Mouse (Mus musculus) thymus, adult 2 months (tissue): Measurements from ENCODE around the gene Ephb2. TPM values are rescaled to one million over a fixed set of nuclear protein-coding genes. Genes with fewer than 3 reads are reported as not detected.

ENCODE experiments used
- DNase-seq: peaks from one replicate; pipeline ENCODE4 v3.0.0; 2021
- H3K27ac ChIP-seq: fragments of 200-500 bp; 2 replicates; pipeline ENCODE4 v1.5.1; 2012; ENCODE audit warnings: low read length, control low read depth; ENCODE audit not compliant: control insufficient read depth, insufficient read depth
- H3K27me3 ChIP-seq: fragments of 200-500 bp; 2 replicates; pipeline ENCODE4 v1.6.1; 2012; ENCODE audit warnings: mild to moderate bottlenecking, low read length, moderate library complexity, mixed read lengths; ENCODE audit not compliant: control insufficient read depth, insufficient read depth
- H3K36me3 ChIP-seq: fragments of 200-500 bp; 2 replicates; pipeline ENCODE4 v1.6.1; 2012; ENCODE audit warnings: mild to moderate bottlenecking, low read length, moderate library complexity; ENCODE audit not compliant: control insufficient read depth, insufficient read depth
- H3K4me1 ChIP-seq: fragments of 200-500 bp; replicated peaks from 2 replicates; pipeline ENCODE4 v1.6.1; 2012; ENCODE audit warnings: low read length; ENCODE audit not compliant: control insufficient read depth, insufficient read depth
- H3K4me3 ChIP-seq: fragments of 200-500 bp; 2 replicates; pipeline ENCODE4 v1.5.1; 2012; ENCODE audit warnings: mild to moderate bottlenecking, low read length, control low read depth, moderate library complexity; ENCODE audit not compliant: control insufficient read depth, insufficient read depth
- CTCF ChIP-seq: fragments of 200-500 bp; IDR thresholded peaks from 2 replicates; pipeline ENCODE4 v1.5.1; 2012; ENCODE audit warnings: mild to moderate bottlenecking, control low read depth, low read length, moderate library complexity, borderline replicate concordance; ENCODE audit not compliant: control insufficient read depth, poor library complexity, insufficient read depth; ENCODE audit errors: extremely low read depth
- POLR2A ChIP-seq: fragments of 200-500 bp; IDR thresholded peaks from 2 replicates; pipeline ENCODE4 v1.6.1; 2012; ENCODE audit warnings: mild to moderate bottlenecking, low read length, control low read depth, moderate library complexity; ENCODE audit not compliant: control insufficient read depth, poor library complexity, insufficient read depth; ENCODE audit errors: extremely low read depth
- WGBS: fragments of 180-500 bp; shearing (Covaris S2); methylation state at CpG from one replicate; pipeline ENCODE4 v1.1.7; 2018; 5-methylcytosine and 5-hydroxymethylcytosine counted together
- polyA plus RNA-seq: library from polyadenylated mRNA; depleted of rRNA; stranded (reverse); fragments of >200 nt; gene quantifications from 2 replicates; pipeline ENCODE4 v1.2.3, GENCODE M21; 2012

Ephb2 gene
- polyA plus RNA-seq, 1 experiment = 15.4 TPM

GRCm38 (mm10) chr4:136716561-136716972 lies 119.2 kb downstream of the Ephb2 start:
- no peak overlapping the region for H3K4me3 ChIP-seq
- no peak overlapping the region for H3K27ac ChIP-seq
- H3K4me1 ChIP-seq = peaks cover 22% of the 10 kb centered on the region
- 94% methylated on average over 7 of the region's 7 CpGs for WGBS
- H3K27me3 ChIP-seq = no peaks in the 10 kb centered on the region
- no peak for DNase-seq
- no peak for TF ChIP-seq POLR2A
- no peak for TF ChIP-seq CTCF
- H3K36me3 ChIP-seq = no peaks in the 10 kb centered on the region

GRCm38 (mm10) chr4:136714530-136714929 lies 121.3 kb downstream of the Ephb2 start:
- 86% methylated on average over 6 of the region's 6 CpGs for WGBS
- H3K36me3 ChIP-seq = no peaks in the 10 kb centered on the region
- no peaks in the 10 kb centered on the region for H3K27me3 ChIP-seq
- no peak for TF ChIP-seq POLR2A
- no peak for TF ChIP-seq CTCF
- DNase-seq = no peak
- H3K4me1 ChIP-seq = peaks cover 22% of the 10 kb centered on the region
- no peak overlapping the region for H3K4me3 ChIP-seq
- no peak overlapping the region for H3K27ac ChIP-seq

- Histone ChIP-seq H3K4me1 (peaks cover 22% of the 10 kb centered on the region), H3K4me3 (no peak overlapping the region), H3K27ac (no peak overlapping the region), H3K27me3 (no peaks in the 10 kb centered on the region), H3K36me3 (no peaks in the 10 kb centered on the region)
- WGBS = 67% methylated on average over 7 of the region's 7 CpGs
- peak; percentile 11 for DNase-seq
- TF ChIP-seq CTCF (no peak), POLR2A (no peak)
Measured at GRCm38 (mm10) chr4:136713889-136714288, 121.9 kb downstream of the Ephb2 start.

GRCm38 (mm10) chr4:136713431-136713830 lies 122.4 kb downstream of the Ephb2 start:
- H3K4me3 ChIP-seq = no peak overlapping the region
- TF ChIP-seq POLR2A (no peak), CTCF (no peak)
- DNase-seq = peak; percentile 14
- no peaks in the 10 kb centered on the region for H3K36me3 ChIP-seq
- WGBS = 70% methylated on average over 3 of the region's 3 CpGs
- H3K27me3 ChIP-seq = no peaks in the 10 kb centered on the region
- H3K27ac ChIP-seq = no peak overlapping the region; the same call in 1 of the 2 replicates
- peaks cover 22% of the 10 kb centered on the region for H3K4me1 ChIP-seq

GRCm38 (mm10) chr4:136711985-136712768 lies 123.6 kb downstream of the Ephb2 start:
- DNase-seq = peak; percentile 13
- WGBS = 10% methylated on average over 20 of the region's 20 CpGs
- no peaks in the 10 kb centered on the region for H3K36me3 ChIP-seq
- TF ChIP-seq POLR2A (no peak), CTCF (no peak)
- H3K4me3 ChIP-seq = no peak overlapping the region
- no peak overlapping the region; the same call in 1 of the 2 replicates for H3K27ac ChIP-seq
- H3K27me3 ChIP-seq = no peaks in the 10 kb centered on the region
- peaks cover 22% of the 10 kb centered on the region for H3K4me1 ChIP-seq

GRCm38 (mm10) chr4:136710345-136710744 lies 125.4 kb downstream of the Ephb2 start:
- TF ChIP-seq POLR2A (no peak), CTCF (no peak)
- Histone ChIP-seq H3K27me3 (no peaks in the 10 kb centered on the region), H3K4me1 (peaks cover 22% of the 10 kb centered on the region), H3K27ac (no peak overlapping the region), H3K4me3 (no peak overlapping the region), H3K36me3 (no peaks in the 10 kb centered on the region)
- 97% methylated on average over 9 of the region's 9 CpGs for whole genome bisulfite sequencing
- no peak for DNase-seq
